Mouse (Mus musculus) left cerebral cortex, postnatal 36 days (tissue): ENCODE results near the gene Memo1. TPM values are rescaled to one million over a fixed set of nuclear protein-coding genes. Genes with fewer than 3 reads are reported as not detected.
A peak's percentile ranks its signal among the peaks of the same experiment; 100 is the strongest.
"Not testable (repeated sequence)": the region's sequence is repeated elsewhere in the genome, so short reads cannot be mapped to it uniquely, and the experiment has no call there.

Experiments used
- DNase-seq, 2 experiments: peaks; one replicate each; pipeline ENCODE4 v3.0.0; 2021 to 2022; ENCODE audit warnings: low spot score in 2 of 2, mixed read lengths in 1 of 2
- intact Hi-C: fragments of 180-260 bp; cut with DNase I; formaldehyde crosslinking; loops from one replicate; pipeline ENCODE4 v1.15.1; 2025
- total RNA-seq, 2 experiments: library from RNA; stranded (reverse); gene quantifications; 2 replicates each; pipeline ENCODE4 v1.2.3; 2021

Gene Memo1
- 10 to 100 TPM; 38.0 to 53.5 TPM for total RNA-seq

- peak; percentile 85 to 90 for DNase-seq
- intact Hi-C loops: loop anchor here (1.0 to 5.0 kb wide), 3 partner anchors 21 to 273 kb away; partner anchors contain the start of gene Spast
Observed at GRCm38 (mm10) chr17:74295026-74295970, at the start of gene Memo1. Gene Memo1 (minus strand): TSS chr17:74295521.

- intact Hi-C loops: no loop called here
- DNase-seq: no peak
Observed at GRCm38 (mm10) chr17:74341151-74341550, 45.8 kb upstream of the Memo1 start.

GRCm38 (mm10) chr17:74338937-74339804, 43.9 kb upstream of the Memo1 start, which contains the start of gene Spast:
Gene Spast (plus strand): TSS chr17:74338987.
- peak; percentile 63 to 72 for DNase-seq
- intact Hi-C loops: loop anchor here (2.0 kb wide), 2 partner anchors 44 to 56 kb away; partner anchors contain the start of genes Memo1 and Slc30a6

- peak; percentile 94 for DNase-seq
- intact Hi-C loops: loop anchor here (2.0 kb wide), 2 partner anchors 44 to 56 kb away; partner anchors contain the start of genes Memo1 and Slc30a6
Observed at GRCm38 (mm10) chr17:74338225-74338931, 43.1 kb upstream of the Memo1 start.

GRCm38 (mm10) chr17:74331049-74331676, 35.8 kb upstream of the Memo1 start:
- intact Hi-C loops: no loop called here
- no peak for DNase-seq

GRCm38 (mm10) chr17:74328146-74328545, 32.8 kb upstream of the Memo1 start:
- DNase-seq, intact Hi-C loops: not testable (repeated sequence)

- intact Hi-C loops, DNase-seq: not testable (repeated sequence)
Observed at GRCm38 (mm10) chr17:74327195-74327594, 31.9 kb upstream of the Memo1 start.

GRCm38 (mm10) chr17:74323844-74324243, 28.5 kb upstream of the Memo1 start, which contains the start of gene Dpy30:
Gene Dpy30 (minus strand): TSS chr17:74323944.
- DNase-seq: no peak
- intact Hi-C loops: no loop called here

- intact Hi-C loops: no loop called here
- DNase-seq: no peak
Observed at GRCm38 (mm10) chr17:74322400-74323054, 27.2 kb upstream of the Memo1 start.

- intact Hi-C loops: no loop called here
- DNase-seq: no peak
Observed at GRCm38 (mm10) chr17:74318721-74319120, 23.4 kb upstream of the Memo1 start.

GRCm38 (mm10) chr17:74316309-74316863, 21.1 kb upstream of the Memo1 start:
- DNase-seq: peak; percentile 89 to 92
- intact Hi-C loops: loop anchor here (1.0 kb wide), 1 partner anchor 21 kb away; the partner anchor contains the start of gene Memo1

GRCm38 (mm10) chr17:74315445-74316308, 20.4 kb upstream of the Memo1 start:
- intact Hi-C loops: loop anchor here (1.0 kb wide), 1 partner anchor 20 kb away; the partner anchor contains the start of gene Memo1
- DNase-seq: no peak

- intact Hi-C loops: no loop called here
- no peak for DNase-seq
Observed at GRCm38 (mm10) chr17:74306021-74306420, 10.7 kb upstream of the Memo1 start.

- DNase-seq: no peak
- intact Hi-C loops: no loop called here
Observed at GRCm38 (mm10) chr17:74305616-74306015, 10.3 kb upstream of the Memo1 start.

- no peak for DNase-seq
- intact Hi-C loops: no loop called here
Observed at GRCm38 (mm10) chr17:74304060-74304459, 8.7 kb upstream of the Memo1 start.

- intact Hi-C loops: no loop called here
- DNase-seq: no peak
Observed at GRCm38 (mm10) chr17:74300089-74300488, 4.8 kb upstream of the Memo1 start.

GRCm38 (mm10) chr17:74296991-74297390, 1.7 kb upstream of the Memo1 start:
- intact Hi-C loops: loop anchor here (5.0 kb wide), 1 partner anchor 275 kb away; no protein-coding TSS in a partner anchor
- not testable (repeated sequence) for DNase-seq
